Mouse (Mus musculus) heart, adult 11 months (tissue): ENCODE measurements around the gene Vamp9.
A peak's percentile ranks its signal among the peaks of the same experiment; 100 is the strongest.

Experiments
- DNase-seq: peaks from one replicate; pipeline ENCODE4 v3.0.0; 2022

Vamp9 gene

DNA sequence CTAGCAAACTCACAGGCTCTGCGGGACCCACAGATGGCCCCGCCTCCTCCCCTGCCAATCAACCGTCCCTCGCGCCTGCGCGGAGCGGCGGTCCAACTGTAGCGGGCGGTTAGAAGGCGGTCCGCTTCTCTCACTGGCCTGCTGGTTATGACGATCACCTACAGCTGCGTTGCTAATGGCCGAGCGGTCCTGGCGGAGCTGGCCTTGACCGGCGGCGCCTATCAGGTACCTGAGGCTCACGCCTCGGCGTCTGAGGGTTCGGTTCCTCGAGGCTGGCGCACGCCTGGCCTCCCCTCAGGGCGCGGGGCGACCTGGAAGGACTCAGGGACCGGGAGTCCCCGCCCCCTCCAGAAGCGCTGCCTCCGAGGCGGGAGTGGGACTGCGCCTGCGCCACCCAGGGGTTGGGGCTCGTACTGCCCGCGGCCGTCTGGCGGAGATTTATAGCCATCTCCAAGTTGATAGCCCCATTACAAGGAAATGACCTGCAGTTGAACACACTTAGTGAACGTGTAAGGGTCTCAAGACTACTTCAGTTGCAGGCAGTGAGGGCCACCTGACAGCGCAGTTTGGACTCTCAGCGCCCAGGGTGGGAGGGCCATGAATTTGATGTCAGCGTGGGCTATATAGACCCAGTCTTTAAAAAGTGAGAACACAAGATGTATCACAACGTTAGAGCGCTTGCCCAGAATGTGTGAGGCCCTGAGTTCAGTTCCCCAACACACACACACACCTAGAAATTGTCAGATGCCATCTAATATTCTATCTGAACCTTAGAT is at the start of gene Vamp9:
Vamp9 (plus strand) TSS at position 74 of the 776 bp plus-strand sequence.
- DNase-seq, result peak; percentile 100

DNA sequence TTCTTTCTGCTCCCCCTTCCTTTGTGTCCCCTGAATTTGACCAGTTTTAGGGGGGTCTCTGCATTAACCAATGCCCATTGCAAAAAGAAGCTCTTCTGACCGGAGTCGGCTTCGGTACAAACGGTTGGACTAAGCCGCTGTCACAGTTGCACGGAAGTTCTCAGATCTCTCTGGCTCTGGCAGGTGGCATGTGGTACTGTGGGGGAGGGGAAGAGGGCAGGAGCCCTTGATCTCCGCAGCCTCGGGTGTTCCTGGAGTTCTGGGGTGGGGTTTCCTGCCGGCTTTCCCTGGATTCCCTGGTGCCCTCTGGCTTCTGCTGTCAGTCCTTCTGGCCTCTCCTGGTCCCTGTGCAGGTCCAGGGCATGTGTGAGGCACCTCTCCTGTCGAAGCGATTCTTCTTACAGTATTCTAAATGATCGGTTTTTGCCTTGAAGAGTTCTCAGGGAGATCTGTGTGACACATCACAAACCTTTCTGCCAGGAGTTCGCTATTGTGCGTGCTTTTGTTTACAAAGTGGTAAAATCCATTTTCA is 48.9 kb upstream of the Vamp9 start:
- DNase-seq, result peak; percentile 65

DNA sequence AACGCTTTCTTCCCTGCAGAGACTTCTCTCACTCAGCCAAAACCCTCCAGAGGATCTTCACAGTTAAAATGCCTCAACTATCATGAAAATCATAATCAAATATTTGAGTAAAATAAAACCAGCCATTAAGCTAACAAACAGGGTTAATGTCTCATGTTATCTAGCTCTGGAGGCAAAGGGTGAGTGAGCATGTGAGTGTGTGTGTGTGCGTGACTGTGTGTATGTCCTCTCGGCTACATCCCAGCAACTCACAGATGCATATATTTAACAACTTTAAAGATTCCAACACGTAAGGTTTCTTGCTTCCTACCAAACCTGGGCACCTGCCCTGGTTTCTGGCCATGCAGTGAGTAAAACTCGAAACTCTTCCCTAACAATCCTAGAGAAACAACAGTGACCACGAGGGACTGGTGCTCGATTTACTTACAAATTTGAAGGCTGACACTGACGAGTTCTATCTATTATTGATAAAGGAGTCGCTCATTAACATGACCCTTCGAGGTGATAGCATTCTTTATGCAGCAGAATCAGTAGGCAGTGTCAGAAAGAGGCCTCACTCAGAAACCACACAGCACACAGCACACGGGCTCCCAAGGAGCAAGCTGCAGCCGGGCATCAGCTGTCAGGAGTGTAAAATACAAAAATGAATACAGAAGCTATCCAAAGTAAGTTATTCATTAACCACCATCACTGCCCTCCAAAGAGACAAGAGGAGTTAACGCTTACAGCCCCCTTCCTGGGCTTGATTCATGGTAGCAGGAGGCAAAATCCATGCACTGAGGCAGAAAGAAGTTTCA is 46.2 kb upstream of the Vamp9 start:
- peak; percentile 46 for DNase-seq

DNA sequence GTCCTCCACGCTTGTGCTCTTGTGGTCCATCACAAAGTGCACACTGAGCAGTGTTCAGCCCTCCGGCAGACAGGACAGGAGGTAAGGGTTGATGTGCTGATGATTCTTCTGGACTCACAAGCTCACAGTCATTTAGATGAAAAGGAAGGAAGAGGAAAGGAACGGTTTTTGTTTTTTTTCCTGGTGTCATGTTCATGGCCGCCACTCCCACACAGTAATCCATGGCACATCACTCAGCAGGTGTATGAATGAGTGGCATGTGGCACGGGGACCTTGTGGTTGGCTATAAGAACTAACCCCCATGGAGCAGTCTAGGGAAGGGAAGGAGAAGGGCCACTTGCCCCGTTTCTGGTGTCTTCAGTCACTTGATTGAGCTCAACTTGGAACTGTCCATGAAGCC is 44.2 kb upstream of the Vamp9 start:
- DNase-seq, result peak; percentile 51

DNA sequence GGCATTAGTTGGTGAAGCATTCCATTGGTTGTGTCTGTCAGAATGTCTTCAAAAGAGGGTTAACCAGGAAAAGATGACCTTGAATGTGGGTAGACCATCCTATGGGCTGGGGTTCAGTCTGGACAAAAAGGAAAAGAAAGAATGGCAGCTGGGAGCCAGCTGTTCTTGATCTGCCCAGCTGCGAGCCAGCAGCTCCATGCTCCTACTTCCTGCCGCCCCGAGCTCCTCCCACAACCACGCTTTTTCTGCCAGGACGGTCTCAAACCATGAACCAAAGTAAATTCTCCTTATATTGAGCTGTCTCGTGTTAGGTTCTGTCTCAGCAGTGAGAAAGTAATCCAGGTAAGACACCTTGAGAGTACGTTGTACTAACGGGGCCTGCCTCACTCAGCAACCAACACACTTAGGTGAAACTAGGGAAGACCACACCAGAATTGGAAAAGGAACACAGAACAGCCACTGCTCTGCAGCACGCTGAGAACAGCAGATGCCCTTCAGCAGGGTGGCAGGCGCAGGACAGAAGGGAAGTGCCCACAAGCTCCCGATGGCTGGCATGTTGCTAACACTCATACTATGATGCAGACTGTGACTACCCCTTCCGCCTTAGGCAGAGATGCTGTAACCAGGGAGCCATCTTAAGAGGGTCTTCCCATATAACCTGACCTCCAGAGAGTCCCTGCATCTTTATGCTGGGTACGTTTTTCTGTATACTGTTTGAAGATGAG is 42.2 kb upstream of the Vamp9 start:
- peak; percentile 66 for DNase-seq

DNA sequence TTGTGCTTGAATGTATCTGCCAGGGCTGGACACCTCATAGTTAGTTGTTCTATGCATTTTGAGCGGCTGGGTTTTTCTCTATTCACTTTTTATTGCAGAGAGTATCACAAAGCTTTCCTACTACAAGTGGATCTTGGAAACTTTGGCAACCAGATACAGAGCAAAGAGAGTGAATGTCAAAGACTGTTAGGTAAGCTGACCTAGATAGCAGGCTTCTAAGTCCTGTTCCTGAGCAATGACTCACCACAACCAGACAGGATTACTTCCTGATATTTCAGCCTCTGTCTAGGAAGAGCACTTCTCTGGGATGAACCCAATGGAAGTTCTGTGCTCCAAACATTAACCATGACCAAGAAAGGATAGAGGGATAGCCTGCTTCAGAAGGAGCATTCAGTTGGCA is 40.3 kb upstream of the Vamp9 start:
- peak; percentile 13 for DNase-seq

DNA sequence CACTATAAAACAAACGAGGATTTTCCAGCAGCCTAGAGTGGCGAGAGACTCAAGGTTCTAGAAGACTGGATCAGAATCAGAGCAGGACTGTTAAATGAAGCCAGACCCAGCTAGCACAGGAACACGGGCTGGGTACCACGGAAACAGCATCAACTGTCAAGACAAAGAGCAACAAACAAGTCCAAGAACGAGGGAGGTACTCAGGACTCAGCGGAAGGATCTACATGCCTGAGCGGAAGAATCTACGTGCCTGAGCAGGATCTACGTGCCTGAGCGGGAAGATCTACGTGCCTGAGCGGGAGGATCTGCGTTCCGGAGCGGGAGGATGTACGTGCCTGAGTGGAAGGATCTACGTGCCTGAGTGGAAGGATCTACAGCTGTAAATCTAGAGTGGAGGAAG is 37.8 kb upstream of the Vamp9 start:
- DNase-seq, result peak; percentile 63

DNA sequence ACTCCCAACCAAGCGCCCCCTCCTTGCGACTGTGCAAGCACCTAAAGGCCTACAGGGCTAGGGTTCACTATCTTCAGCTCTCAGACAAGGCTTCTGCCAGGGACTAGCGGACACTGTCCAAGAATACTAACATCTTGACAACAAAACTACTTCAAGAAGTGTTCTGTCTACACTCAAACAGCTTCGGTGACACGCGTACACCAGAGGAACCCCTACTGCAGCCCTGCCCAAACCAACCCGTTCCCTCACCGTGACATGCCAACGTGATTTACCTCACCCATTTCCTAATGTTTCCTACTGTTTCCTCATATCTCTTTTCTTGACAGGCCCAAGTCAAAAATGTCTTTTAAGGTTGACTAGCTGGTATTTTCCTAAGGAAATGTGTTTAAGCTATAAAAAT is 37.1 kb upstream of the Vamp9 start:
- DNase-seq, result peak; percentile 30

DNA sequence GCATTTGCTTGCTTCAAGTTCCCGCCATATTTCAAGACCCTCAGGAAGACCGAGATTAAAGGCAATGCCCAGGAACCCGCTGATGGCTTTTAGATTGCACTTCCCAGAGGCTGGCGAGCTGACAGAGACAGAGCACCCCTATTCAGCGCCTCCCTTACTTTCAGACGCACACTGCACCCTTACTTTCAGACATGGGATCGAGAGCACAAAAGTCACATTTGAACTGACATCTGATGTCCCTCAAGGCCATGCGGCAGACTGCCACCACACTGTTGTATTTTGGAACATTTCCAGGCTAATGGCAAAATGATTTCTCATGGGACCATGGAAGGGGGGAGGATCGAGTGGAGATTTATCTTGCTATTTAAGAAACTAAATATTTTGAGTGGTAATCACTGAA is 28.5 kb upstream of the Vamp9 start:
- DNase-seq, result no peak

DNA sequence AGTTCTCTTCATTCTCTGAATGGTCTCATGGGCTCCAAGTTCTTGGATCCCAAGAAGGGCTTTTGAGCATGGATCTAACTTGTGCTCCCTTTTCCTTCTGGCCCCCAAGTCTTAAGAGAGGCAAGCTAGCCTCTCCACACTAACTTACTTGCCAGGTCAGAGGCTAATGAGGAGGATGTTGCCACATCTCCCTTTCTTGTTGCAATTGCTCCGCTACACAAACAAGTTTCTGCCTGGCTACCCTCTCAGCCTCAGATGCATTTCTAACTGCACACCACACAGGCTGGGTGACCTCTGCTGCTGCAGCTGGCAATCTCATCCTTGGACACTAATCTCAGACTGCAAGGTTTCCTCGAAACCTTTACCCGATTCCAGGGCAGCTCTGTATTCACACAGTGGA is 23.6 kb upstream of the Vamp9 start:
- DNase-seq, result no peak

DNA sequence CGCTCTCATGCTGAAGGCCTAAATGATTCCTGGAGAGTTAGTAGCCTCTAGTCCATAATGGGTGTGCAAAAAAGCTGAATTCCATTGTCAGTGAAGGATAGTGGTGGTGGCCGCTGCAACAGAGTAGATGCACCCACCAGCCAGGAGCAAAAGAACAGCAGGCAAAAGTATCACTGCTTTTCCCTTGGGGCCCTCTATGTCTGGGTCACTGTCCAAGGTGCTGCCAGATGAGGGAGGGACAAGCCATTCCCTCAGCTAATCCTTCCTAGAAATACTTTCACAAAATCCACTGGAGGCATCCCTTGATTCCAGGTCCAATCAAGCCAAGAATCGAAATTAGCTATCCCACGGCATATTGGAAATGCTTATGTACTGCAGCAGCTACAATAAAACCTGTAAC is 22.0 kb upstream of the Vamp9 start:
- no peak for DNase-seq

DNA sequence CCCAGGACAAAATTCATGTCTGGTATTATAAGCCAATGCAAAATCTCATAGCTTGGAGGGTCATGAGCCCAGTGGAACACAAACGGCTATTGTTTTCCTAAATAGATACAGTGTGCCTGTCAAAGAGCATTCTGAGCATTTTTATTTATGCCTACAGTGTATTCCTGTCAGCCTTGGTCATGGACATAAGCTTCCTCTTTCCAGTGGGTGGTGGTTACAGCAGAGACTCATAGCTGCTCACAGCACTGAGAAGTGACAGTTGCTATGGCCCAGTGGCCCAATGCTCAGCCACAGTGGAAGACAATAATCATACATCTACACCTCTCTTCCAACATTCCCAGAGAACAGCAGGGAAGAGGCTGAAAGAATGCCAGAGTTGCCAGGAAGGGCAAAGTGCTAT is 18.9 kb upstream of the Vamp9 start:
- DNase-seq, result no peak

DNA sequence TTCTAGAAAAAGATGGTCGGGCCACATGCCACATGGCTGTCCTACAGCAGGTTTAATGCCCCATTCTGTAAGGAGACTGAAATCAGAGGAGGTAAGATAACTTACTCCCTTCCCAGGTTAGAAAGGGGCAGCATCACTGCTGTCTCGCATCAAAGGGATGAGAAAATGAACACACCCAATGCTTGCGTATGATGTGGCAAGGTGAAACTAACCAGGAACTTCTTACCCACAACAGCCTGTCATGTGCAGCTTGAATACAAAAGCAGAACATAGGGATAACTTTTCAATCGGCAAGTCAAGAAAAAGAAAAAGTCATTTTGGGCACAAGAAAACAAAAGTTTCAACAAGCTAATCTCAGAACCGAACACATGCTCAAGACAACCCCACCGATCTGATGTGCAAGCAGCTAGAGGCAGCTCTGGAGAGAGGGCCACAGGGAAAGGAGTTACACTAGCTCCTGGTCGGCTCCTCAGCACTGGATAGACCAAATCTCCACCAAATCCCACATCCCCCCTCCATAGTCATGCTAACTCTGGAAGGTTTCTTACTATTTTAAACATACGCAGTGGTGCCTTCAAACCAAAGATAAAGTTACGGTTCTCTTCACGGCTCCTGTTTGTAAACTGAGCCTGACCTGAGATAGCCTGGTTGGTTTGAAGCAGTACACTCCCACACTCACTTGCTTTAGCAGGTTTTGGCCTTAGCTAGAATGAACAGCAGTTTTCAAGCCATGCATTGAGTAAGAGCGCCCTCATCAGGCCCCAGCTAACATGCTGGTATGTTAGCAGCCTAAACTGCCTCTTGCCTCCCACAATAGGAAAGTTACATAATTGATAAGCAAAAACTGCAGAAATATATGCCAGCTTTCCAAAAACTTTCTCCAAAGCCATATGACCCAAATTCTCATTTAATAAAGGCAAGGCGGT is 14.3 kb upstream of the Vamp9 start:
- peak; percentile 70 for DNase-seq

DNA sequence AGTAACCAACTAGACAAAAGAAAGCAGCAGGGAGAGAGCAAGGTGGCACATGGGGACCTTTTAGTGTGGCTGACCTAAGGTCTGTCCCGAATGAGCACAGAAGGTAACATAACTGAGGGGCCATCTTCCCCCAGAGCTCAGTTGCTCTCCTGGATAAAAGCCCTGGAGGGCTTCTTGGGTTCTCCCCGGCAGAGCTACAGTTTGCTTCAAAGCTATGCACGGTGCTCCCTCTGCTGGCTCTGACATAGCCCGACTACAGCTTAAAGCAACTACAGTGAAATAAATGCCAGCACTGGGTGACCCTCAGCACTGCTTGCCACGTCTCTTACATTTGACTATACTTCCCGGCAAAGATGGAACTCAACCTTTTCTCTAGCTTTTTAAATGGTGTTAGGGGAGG is 6.0 kb upstream of the Vamp9 start:
- peak; percentile 74 for DNase-seq

DNA sequence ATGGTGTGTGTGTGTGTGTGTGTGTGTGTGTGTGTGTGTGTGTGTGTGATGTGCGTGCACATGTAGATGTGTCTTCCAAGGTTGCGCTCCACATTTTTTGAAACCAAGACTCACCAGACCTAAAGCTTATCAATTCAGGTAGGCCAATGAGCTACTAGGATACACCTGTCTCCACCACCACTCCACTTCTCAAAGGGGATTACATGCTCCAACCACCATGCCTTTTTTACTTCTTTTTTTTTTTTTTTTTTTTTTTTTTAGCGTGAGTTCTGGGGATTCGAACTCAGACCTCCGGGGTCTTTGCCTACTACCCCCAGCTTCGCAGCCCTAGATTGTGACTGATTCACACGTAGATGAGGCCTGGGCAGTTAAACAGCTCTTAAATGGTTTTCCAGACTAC is 323 bp upstream of the Vamp9 start:
- no peak for DNase-seq

DNA sequence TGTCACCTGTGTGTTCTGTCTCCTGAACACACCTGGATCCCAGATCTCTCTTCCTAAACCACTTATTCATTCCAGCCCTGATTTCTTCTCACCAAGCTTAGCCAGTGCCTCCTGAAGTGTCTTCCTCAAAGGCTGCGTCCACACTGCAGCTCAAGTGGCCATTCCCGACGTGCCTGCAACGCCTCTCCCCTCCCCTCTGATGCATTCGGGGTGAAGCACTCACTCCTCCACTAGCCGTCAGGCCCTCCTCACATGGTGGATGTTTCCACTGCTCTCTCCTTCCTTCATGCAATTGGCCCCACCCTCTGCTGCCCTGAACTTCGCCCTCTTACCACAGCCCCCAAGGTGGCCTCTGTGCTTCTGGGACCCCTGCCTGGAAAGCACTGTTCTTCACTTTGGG is 9.4 kb downstream of the Vamp9 start:
- no peak for DNase-seq

DNA sequence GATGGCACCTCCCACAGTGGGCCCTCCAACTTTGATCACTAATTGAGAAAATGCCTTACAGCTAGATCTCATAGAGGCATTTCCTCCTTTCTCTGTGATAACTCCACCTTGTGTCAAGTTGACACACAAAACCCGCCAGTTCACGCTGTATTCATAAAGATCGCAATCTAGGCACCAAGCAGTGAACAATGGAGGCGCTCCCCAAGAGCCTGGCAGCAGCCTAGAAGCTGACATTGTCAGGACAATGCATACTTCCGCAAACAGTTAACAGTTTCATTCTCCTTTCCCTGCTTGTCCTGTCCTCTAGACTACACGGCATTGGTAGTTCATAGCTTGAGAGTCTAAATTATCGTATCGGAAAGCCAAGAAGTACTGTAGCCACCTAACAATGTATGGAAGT is 16.0 kb downstream of the Vamp9 start:
- peak; percentile 15 for DNase-seq

DNA sequence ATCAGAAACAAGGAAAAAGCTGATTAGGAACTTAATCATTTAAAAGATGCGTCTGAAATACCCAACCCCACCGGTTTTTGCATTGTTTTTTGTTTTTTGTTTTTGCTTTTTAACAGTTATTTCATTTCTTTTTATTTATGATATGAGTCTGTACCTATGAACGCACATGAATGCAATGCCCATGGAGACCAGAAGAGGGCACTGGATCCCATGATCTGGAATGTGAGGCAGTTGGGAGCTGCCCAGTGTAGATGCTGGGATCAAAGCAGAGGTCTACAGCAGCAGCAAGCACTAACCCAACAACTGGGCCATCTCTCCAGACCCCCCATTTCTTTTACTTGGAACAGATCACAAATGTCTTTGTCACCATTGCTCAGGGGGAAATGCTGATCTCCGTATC is 21.9 kb downstream of the Vamp9 start:
- DNase-seq, result peak; percentile 76

DNA sequence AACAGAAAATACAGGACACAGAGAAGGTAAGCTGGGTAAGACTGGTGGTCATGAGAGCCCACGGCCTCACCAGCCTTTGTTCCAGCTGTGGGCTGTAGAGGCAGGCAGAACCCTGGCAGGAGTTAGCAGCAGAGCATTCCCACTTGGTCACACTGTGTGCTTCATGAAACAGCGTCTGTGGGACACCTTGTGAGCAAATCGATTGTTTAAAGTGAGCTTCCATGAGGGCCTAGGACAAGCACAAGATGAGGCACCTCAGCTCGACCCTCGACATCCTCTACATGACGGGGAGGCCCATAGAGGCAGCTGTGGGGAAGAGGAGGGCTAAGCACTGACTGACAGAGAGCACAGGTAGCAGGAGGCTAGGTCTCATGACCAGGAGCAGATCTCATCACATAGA is 25.9 kb downstream of the Vamp9 start:
- peak; percentile 82 for DNase-seq

DNA sequence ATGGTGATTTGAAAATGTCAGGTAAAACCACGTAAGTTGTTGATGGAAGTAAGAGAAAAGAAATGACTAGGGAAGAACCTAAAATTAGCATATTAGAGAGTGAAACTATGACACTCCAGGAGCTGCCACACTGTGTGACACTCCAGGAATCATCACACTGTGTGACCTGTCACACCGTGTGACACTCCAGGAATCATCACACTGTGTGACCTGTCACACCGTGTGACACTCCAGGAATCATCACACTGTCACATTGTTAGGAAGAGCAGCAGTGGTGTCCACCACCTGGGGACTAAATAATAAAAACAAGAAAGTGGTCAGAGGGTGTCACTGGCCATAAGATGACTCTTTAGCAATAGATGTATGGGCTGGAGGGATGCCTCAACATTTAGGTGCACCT is 33.4 kb downstream of the Vamp9 start:
- DNase-seq, result peak; percentile 51

DNA sequence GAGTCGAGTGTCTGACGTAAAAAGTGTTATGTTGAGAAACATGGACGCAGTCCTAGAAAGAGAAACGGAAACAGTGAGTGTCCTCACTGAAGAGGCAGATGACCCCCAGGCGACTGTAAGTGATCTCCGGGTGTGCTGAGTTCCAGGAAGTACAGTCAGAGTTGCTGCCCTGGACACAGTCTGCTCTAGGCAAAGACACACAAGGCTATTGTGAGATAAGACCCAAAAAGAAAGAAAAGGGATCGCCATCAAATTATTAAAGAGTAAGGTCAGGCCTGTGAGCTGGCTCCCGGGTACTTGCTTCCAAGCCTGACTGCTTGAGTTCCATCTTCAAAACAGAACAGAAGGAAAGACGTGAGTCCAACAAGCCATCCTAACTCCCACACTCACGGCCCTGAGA is 35.2 kb downstream of the Vamp9 start:
- peak; percentile 52 for DNase-seq

DNA sequence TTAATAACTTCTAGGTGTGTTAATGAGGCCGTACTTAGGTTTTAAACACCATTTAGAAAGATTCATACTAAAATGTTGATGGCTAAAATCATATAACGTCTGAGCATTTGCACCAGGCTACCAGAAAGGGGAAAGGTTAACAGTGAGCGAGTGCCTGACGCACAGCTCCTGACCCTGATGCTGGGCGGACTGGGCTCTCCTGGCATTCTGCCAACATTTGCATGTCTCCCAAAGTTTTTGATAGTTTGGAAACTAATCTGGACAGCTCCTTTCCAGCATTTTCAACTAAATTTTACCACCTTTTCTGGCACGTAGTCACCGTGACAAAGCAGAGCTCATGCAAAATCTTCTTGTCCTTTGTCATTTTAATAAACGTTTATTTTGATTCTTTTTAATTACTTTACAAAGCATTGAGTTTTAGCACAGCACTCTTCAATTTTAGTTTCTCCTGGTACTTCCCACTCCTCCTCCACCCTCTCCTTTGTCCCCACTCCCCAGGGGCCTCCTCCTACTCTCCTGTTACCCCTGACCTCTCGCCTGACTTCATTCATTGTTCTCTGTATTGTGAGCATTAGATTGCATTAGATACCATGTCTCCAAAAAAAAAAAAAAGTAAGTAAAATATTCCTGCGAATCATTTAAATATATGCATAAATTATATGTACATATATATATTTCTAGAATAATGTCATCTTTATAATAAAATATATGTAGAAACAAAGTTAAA is 35.9 kb downstream of the Vamp9 start:
- no peak for DNase-seq
